Mouse (Mus musculus) liver, adult (tissue): Measurements from ENCODE around the gene Znrd1.

Experiments used
- GATA4 ChIP-seq: IDR thresholded peaks from 2 replicates; pipeline ENCODE4 v1.6.1; 2014; ENCODE audit warnings: mild to moderate bottlenecking, low read length; ENCODE audit not compliant: insufficient replicate concordance

Znrd1 gene

DNA sequence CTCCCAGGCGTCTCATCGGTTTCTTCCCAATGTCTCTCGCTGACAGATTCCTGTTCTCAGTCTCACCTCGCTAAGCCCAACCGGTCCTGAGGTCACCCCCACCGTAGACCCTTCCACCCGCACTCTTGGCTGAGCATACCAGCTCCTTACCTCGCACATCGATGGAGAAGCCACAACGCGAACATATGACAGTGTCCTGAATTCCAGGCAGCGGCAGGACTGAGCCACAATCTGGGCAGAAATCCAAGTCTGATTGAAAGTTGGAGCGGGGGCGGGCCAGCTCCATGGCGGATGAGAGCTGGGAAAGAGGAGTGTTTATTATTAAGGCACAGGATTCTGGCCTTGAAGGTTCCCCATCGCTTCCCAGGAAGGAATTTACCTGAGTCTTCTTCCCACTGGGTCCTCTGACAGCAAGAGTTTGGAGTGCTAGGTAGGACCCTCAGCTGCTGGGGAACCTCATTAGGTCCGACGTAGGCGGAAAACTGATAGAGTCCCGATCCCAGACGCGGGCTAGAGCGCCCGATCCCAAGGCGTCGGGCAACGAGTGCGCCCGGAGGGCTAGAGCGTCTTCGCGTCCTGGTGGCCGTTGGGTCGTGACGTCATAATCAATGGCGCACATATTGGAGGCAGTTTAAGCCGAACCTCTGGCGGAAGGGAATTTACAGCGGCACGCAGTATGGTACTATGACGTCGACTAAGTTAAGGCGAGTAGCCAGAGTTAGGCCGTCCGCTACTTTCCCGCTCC is at the start of gene Znrd1, which contains the start of gene Znrd1as:
Gene Znrd1, minus strand, starts transcription at position 561 of the 745 bp plus-strand sequence.
Gene Znrd1as, plus strand, starts transcription at position 594 of the 745 bp plus-strand sequence.
- peak; percentile 71; the same call in 1 of the 2 replicates for TF ChIP-seq GATA4

GRCm38 (mm10) chr17:37003366-37003765 is 45.0 kb upstream of the Znrd1 start:
- TF ChIP-seq GATA4, result no peak

DNA sequence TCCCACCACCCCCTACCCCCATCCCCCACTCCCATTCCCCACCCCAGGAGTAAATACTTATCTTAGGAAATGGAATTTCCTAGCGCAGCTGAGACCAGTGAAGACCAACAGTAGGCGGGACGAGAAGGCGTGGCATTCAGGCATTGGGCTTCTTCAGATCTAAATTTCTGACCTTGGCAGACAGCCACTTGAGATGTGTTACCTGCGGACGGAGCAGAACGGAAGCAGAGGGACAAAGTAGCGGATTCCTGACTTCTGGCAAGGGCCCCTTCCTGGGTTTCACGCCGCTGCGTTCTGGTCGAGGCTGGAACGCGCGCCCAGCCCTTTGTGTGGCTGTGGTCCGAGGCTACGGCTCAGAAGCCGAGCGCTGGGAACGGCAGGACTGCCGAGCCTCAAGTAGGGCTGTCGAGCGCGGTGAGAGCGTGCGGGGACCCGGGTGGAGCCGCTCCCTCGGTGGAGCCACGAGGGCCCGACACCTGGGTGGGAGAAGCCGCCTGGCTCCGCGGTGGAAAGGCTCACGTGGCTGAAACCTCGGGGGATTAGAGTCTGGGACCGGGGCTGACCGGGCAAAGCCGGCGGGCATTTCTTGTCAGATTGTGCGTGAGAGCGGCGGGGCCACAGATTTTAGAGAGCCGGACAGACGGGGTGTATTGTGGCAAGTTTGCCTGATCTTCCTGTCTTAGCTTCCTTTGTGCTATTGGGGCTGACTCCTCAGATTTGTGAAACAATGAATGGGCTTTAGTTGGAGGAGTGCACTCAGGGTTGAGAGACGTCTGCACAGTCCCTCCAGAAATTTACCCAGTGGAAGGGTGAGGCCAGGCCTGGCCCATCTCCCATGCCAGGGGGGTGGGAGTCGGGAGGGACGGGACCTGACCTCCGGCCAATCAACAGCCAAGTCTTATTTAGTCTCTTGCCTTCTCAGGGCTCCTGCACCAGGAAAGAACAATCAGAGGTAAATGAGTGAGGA is 44.3 kb upstream of the Znrd1 start:
- no peak for TF ChIP-seq GATA4

- TF ChIP-seq GATA4, result no peak
Measured at GRCm38 (mm10) chr17:37000863-37001262, 42.5 kb upstream of the Znrd1 start, which contains the start of gene Zfp57. TSS of gene Zfp57 (plus strand) at chr17:37001163.

DNA sequence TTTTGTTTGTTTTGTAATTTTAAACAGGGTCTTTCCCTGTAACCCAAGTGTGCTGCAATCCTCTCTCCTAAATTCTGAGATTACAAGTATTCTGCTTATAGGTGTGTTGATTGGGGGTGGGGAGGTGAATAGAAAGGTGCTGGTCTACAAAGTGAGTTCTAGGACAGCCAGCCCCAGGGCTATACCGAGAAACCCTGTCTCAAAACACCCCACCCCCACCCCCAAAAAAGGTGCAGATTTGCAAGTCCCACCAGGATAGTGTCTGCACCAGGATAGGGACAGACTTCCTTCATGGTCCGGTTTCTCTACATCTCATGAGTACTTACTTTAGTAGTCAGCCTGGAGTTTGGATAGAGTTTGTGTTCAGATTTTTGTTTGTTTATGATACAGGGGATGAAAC is 40.1 kb upstream of the Znrd1 start:
- no peak for TF ChIP-seq GATA4

- TF ChIP-seq GATA4, result peak; percentile 17; the same call in 1 of the 2 replicates
Measured at GRCm38 (mm10) chr17:36997033-36997735, 38.8 kb upstream of the Znrd1 start.

GRCm38 (mm10) chr17:36995448-36995847 is 37.1 kb upstream of the Znrd1 start:
- no peak for TF ChIP-seq GATA4

DNA sequence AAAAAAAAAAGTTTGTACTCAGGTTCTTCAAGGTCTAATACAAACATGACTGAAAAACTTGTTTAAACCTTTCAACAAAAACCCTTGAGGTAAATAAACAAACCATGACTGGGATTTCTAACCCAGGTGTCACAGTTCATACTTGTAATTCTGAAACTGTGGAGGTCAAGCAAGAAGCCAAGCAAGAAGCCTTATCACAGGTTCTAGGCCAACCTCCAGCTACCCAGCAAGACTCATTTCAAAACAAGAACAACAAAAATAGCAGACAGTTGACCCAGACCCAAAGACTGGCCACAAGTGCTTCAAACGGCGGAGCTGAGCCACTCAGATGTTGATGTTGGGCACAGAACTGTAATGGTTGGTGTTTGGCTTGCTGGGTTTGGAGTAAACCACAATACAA is 36.2 kb upstream of the Znrd1 start:
- TF ChIP-seq GATA4, result no peak

DNA sequence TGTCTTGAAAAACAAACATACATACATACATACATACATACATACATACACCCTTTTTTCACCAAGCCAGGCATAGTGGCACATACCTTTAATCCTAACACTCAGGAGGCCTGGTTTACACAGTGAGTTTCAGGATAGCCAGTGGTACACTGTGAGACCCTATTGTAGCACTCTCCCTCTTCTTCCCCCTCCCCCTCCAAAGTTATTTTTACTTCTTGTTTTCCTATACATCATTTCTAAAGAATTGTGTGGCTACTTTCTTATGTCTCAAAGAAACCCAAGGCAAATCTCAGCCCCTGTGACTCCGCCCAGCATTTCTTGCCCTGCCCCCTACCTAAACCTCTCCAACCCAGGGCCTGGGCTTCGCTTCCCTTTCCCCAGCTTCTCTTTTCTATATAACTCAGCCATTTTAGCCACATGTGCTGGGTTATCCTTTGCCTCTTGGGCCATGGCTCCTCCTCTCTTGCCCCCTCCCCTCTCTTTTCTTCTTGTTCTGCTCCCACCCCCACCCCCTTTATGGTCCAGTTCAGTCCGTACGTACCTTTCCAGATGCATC is 35.5 kb upstream of the Znrd1 start:
- no peak for TF ChIP-seq GATA4

GRCm38 (mm10) chr17:36992336-36993104 is 34.2 kb upstream of the Znrd1 start:
- no peak for TF ChIP-seq GATA4

GRCm38 (mm10) chr17:36989437-36989836 is 31.1 kb upstream of the Znrd1 start, which contains the start of gene H2-M5:
TSS of gene H2-M5 (minus strand) at chr17:36989537.
- TF ChIP-seq GATA4, result no peak

GRCm38 (mm10) chr17:36988475-36988874 is 30.1 kb upstream of the Znrd1 start:
- TF ChIP-seq GATA4, result no peak

DNA sequence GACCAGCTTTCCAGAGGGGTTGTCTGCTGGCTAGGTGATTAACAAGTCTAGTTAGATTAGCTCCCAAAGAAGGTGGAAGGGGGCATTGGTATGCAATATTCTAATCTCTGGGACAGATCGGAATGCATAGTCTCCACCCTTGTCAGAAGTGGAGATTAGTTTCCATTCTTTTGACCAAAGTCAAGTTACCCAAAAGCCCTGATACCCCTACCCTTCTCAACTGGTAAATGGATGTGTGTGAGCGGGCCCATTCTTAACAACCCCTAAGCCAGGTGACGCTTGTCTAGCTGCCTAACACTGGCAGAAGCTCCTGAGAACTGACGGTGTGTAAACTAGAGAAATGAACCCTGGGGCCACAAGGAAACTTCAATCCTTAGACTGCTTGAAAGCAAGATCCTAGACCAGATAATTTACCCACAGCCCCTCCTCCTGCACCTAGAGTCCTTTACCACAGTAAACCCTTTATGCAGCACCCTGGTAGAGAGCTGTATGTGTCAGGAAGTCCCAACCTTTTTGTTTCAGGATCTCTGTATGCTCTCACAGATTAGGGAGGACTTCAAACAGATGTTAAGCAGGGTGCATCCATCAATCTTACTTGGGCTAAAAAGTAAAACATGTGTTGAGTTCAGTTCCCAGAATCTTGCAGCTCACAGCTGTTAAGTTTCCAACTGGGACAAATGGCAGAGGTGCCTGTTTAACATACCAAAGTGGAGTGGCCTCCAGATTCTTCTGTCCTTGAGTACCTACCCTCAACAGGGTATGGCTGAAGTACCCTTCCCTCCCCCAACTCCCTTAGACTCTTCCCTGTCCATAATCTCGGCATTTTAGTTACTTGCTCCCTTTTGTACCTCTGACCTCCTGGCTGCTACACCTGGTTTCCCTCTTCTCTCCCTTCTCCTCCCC is 24.1 kb upstream of the Znrd1 start:
- no peak for TF ChIP-seq GATA4

- TF ChIP-seq GATA4, result no peak
Measured at GRCm38 (mm10) chr17:36981845-36982244, 23.5 kb upstream of the Znrd1 start.
